Mouse (Mus musculus) naive thymus-derived CD4-positive, alpha-beta T cell, adult 2 months (primary cell): ENCODE data around the gene Col18a1.

Source experiments
- DNase-seq: peaks from one replicate; pipeline ENCODE4 v3.0.0-alpha.2; 2011; ENCODE audit warnings: low read depth

Gene Col18a1

GRCm38 (mm10) chr10:77011681-77012080 lies 154.7 kb downstream of the Col18a1 start:
- no peak for DNase-seq

DNA sequence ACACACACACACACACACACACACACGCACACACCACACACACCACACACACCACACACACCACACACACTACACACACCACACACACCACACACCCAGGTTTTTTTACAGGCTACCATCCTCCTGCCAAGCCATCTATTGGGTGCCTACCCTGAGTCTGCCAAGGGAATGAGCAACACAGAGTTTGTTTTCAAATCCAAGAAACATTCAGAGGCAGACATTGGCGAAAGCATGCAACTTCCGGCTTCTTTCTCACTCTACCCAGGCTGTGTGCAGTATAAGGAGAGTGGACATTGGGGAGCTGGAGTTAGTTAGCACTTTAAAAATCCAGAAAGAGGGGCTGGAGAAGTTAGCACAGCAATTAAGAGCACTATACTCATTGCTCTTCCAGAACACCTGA lies 157.7 kb downstream of the Col18a1 start:
- DNase-seq = no peak

DNA sequence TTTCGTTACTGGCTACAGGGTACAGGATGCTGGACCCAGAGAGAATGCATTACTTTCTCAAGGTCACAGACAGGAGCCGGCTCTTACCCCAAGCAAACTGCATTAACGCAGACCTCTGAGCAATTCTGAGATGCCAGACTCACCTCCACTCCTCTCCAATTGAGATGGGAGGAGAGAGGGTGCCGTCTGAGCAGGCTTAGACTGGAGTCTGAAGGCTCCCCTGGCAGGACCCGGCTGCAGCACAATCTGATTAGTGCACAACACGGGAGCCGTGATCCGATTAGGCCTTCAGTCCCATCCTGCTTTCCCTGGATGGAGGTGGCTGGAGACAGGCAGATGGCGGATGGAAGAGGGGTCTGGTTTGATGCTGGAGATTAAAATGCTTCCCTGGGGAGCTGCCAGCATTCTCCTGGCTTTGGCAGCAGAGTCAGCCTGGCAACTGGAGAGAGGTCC lies 158.2 kb downstream of the Col18a1 start:
- no peak for DNase-seq

DNA sequence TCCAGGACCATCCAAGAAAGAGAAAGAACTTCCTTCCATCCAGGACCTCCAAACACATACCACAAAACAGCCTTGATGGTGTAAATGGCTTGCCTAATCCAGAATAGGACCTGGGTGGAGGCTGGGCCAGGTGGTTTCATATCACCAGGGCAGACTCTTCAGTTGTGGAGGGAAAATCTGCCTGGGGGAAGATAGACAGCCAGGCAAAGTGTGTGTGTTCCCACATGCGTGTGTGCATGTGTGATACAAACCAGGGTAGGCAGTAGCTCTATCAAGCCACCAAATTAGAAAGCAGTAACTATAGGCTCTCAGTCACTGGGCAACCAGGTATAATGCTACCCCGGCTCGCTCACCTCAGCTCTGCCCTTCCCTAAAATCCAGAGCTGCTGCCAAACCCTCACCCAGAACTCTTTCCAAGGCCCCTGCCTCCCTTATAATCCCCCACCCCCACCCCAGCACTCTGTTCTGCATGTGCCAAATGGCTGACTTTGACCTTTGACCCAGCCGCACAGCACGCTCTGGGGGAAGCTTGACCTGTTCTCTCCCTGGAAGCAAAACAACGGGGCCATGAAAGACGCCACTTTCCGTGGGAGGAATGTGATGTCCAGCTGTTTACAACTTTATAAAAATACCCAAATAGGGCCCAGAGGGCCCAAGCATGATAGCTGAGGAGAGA lies 158.8 kb downstream of the Col18a1 start:
- no peak for DNase-seq

- DNase-seq = no peak
These were observed 161.4 kb downstream of the Col18a1 start for GRCm38 (mm10) chr10:77004936-77005335.
